Mouse (Mus musculus): ENCODE results near the gene Egr2. TPM values are rescaled to one million over a fixed set of nuclear protein-coding genes. Genes with fewer than 3 reads are reported as not detected.
A peak's percentile ranks its signal among the peaks of the same experiment; 100 is the strongest.

Gene Egr2
- polyA plus RNA-seq, 1 experiment from 2014 or later: 0.58 TPM

DNA sequence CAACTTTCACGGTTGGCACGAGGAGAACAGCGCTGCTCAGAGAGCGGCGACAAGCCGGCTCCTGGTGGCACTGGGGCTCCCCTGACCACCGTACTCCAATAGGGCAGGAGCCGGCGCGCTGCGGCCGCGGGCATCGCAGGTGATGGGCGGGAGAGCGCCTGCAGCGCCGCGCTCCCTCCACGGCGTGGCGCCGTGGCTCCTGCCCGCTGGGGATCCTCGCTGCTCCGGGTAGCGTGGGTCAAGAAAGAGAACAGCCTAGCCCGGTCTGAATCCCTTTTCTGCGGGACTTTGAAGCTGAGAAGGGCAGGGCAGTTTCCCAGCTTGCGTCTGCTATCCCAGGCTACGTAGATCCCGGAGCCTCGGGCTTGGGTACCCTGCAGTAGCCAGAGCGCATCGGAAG, 697 bp downstream of the Egr2 start:
- peak overlapping the region; percentile 94 for H3K4me2 ChIP-seq (replicated peaks; ENCODE audit: low read depth)
- WGBS: 1% methylated on average over 29 of the region's 35 CpGs
- H3K9ac ChIP-seq (ENCODE audit: low read length): 0 out of 2 replicates have a peak overlapping the region, but pooled peaks have one; percentile 58
- H3K27me3 ChIP-seq (ENCODE audit: control insufficient read depth, insufficient read depth, low read length): peaks cover 16% of the 10 kb centered on the region; the same call in 1 of the 2 replicates
- no peak overlapping the region for H3K27ac ChIP-seq (replicated peaks)
- peak overlapping the region; percentile 64 for H3K4me3 ChIP-seq (ENCODE audit: low read depth, low read length)
- no peaks in the 10 kb centered on the region for H3K9me3 ChIP-seq (ENCODE audit: control insufficient read depth, low read length)
- TF ChIP-seq EP300 (optimal IDR thresholded peaks at IDR 0.05) (no peak), CTCF (IDR thresholded peaks at IDR 0.05; ENCODE audit: low read depth) (peak; percentile 79)
- H3K4me1 ChIP-seq (replicated peaks; ENCODE audit: control insufficient read depth, insufficient read depth): peaks cover 7% of the 10 kb centered on the region; the same call in 1 of the 2 replicates
- DNase-seq (ENCODE audit: low spot score) (peak; percentile 82), ATAC-seq (ENCODE audit: low FRiP score, low TSS enrichment) (peak; percentile 34)
- H3K36me3 ChIP-seq (ENCODE audit: control insufficient read depth, insufficient read depth, low read length): no peaks in the 10 kb centered on the region

DNA sequence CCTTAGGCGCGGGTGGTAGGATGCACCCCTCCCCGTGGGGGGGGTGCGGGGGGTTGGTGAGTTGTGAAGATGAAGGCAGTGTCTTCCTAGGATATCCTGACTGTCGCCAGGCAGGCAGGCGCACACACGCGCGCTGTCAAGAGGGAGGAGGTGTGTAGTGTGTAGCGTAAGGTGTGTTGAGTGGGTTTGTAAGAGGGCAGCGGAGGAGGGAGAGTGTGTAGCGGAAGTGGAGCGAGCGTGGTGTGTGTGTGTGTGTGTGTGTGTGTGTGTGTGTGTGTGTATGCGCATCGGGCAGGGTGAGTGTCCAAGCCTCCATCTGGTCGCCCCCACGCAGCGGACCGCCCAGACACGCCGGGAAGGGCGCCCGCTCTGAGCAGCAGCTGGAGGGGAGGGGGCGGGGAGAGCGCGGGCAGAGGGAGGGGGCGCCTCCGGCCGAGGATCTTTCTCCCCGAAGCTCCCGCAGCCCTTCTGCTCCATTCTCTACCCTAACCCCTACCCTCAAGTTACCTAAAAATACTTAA, 1.4 kb downstream of the Egr2 start:
- peaks cover 16% of the 10 kb centered on the region; the same call in 1 of the 2 replicates for H3K27me3 ChIP-seq (ENCODE audit: control insufficient read depth, insufficient read depth, low read length)
- WGBS: 0% methylated on average over 24 of the region's 32 CpGs
- peak; percentile 54 for DNase-seq (ENCODE audit: low spot score)

GRCm38 (mm10) chr10:67537151-67537994, 2.1 kb downstream of the Egr2 start:
- DNase-seq (ENCODE audit: low spot score) (peak; percentile 92), ATAC-seq (ENCODE audit: low FRiP score, low TSS enrichment) (peak; percentile 94)
- Histone ChIP-seq H3K9ac (ENCODE audit: low read length) (peak overlapping the region; percentile 65), H3K27ac (replicated peaks) (peak overlapping the region; percentile 82), H3K4me3 (ENCODE audit: low read depth, low read length) (peak overlapping the region; percentile 64), H3K4me1 (replicated peaks; ENCODE audit: control insufficient read depth, insufficient read depth) (peaks cover 7% of the 10 kb centered on the region; the same call in 1 of the 2 replicates), H3K27me3 (ENCODE audit: control insufficient read depth, insufficient read depth, low read length) (peaks cover 16% of the 10 kb centered on the region; the same call in 1 of the 2 replicates), H3K9me3 (ENCODE audit: control insufficient read depth, low read length) (no peaks in the 10 kb centered on the region), H3K4me2 (replicated peaks; ENCODE audit: low read depth) (peak overlapping the region; percentile 94), H3K36me3 (ENCODE audit: control insufficient read depth, insufficient read depth, low read length) (no peaks in the 10 kb centered on the region)
- WGBS: under 1% methylated on average over 51 of the region's 51 CpGs
- TF ChIP-seq CTCF (IDR thresholded peaks at IDR 0.05; ENCODE audit: low read depth): no peak; the same call in 1 of the 2 replicates

More for the DNA sequence above, 1.4 kb downstream of the Egr2 start:
- Histone ChIP-seq H3K9ac (ENCODE audit: low read length) (peak overlapping the region; percentile 58), H3K4me2 (replicated peaks; ENCODE audit: low read depth) (peak overlapping the region; percentile 94), H3K36me3 (ENCODE audit: control insufficient read depth, insufficient read depth, low read length) (no peaks in the 10 kb centered on the region), H3K27ac (replicated peaks) (peak overlapping the region; percentile 35; the same call in 1 of the 2 replicates), H3K4me3 (ENCODE audit: low read depth, low read length) (peak overlapping the region; percentile 64), H3K9me3 (ENCODE audit: control insufficient read depth, low read length) (no peaks in the 10 kb centered on the region), H3K4me1 (replicated peaks; ENCODE audit: control insufficient read depth, insufficient read depth) (peaks cover 7% of the 10 kb centered on the region; the same call in 1 of the 2 replicates)
- ATAC-seq (ENCODE audit: low FRiP score, low TSS enrichment): peak; percentile 35; the same call in 1 of the 2 replicates
- TF ChIP-seq EP300 (optimal IDR thresholded peaks at IDR 0.05) (no peak), CTCF (IDR thresholded peaks at IDR 0.05; ENCODE audit: low read depth) (no peak)

GRCm38 (mm10) chr10:67538106-67538505, 2.8 kb downstream of the Egr2 start:
- Histone ChIP-seq H3K4me2 (replicated peaks; ENCODE audit: low read depth) (peak overlapping the region; percentile 94), H3K36me3 (ENCODE audit: control insufficient read depth, insufficient read depth, low read length) (no peaks in the 10 kb centered on the region), H3K4me1 (replicated peaks; ENCODE audit: control insufficient read depth, insufficient read depth) (peaks cover 7% of the 10 kb centered on the region; the same call in 1 of the 2 replicates), H3K27me3 (ENCODE audit: control insufficient read depth, insufficient read depth, low read length) (peaks cover 16% of the 10 kb centered on the region; the same call in 1 of the 2 replicates), H3K9ac (ENCODE audit: low read length) (no peak overlapping the region), H3K4me3 (ENCODE audit: low read depth, low read length) (peak overlapping the region; percentile 64), H3K9me3 (ENCODE audit: control insufficient read depth, low read length) (no peaks in the 10 kb centered on the region), H3K27ac (replicated peaks) (no peak overlapping the region)
- DNase-seq (ENCODE audit: low spot score) (no peak), ATAC-seq (ENCODE audit: low FRiP score, low TSS enrichment) (no peak)
- TF ChIP-seq EP300 (optimal IDR thresholded peaks at IDR 0.05) (no peak), CTCF (IDR thresholded peaks at IDR 0.05; ENCODE audit: low read depth) (no peak)
- 1% methylated on average over 19 of the region's 19 CpGs for WGBS

- 0 out of 2 replicates have a peak overlapping the region, but pooled peaks have one; percentile 23 for H3K9ac ChIP-seq (ENCODE audit: low read length)
- no peaks in the 10 kb centered on the region for H3K9me3 ChIP-seq (ENCODE audit: control insufficient read depth, low read length)
- peak overlapping the region; percentile 64 for H3K4me3 ChIP-seq (ENCODE audit: low read depth, low read length)
- peaks cover 13% of the 10 kb centered on the region; the same call in 1 of the 2 replicates for H3K27me3 ChIP-seq (ENCODE audit: control insufficient read depth, insufficient read depth, low read length)
- no peak for DNase-seq (ENCODE audit: low spot score)
- WGBS: 1% methylated on average over 50 of the region's 50 CpGs
- TF ChIP-seq CTCF (IDR thresholded peaks at IDR 0.05; ENCODE audit: low read depth) (no peak), EP300 (optimal IDR thresholded peaks at IDR 0.05) (no peak)
- peaks cover 7% of the 10 kb centered on the region; the same call in 1 of the 2 replicates for H3K4me1 ChIP-seq (replicated peaks; ENCODE audit: control insufficient read depth, insufficient read depth)
- H3K27ac ChIP-seq (replicated peaks): no peak overlapping the region
- ATAC-seq (ENCODE audit: low FRiP score, low TSS enrichment): no peak
- peak overlapping the region; percentile 94 for H3K4me2 ChIP-seq (replicated peaks; ENCODE audit: low read depth)
- H3K36me3 ChIP-seq (ENCODE audit: control insufficient read depth, insufficient read depth, low read length): no peaks in the 10 kb centered on the region
These were observed 3.5 kb downstream of the Egr2 start for GRCm38 (mm10) chr10:67538585-67539400.
